Mouse (Mus musculus): ENCODE measurements around the gene Pcnx2. TPM values are rescaled to one million over a fixed set of nuclear protein-coding genes. Genes with fewer than 3 reads are reported as not detected.
A peak's percentile ranks its signal among the peaks of the same experiment; 100 is the strongest.

Gene Pcnx2
- total RNA-seq, 1 experiment from 2014 or later: 0.27 TPM

DNA sequence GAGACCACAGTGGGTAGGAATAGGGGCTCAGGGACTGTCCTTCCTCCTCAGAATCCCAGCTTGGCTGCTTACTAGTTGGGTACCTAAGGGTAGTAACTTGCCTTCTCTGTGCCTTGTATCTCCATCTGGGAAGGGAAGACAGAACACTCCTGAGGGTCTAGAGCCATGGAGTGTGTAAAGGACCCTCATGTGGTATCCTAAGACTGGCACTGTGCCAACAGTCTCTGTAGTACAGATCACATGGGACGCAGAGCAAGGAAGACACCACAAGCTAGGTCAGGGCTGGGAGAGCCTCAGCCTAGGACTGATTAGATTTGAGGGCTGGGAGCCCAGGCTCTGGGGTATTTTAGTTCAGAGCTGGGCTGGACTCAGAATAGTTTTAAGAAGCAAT, 141.0 kb downstream of the Pcnx2 start:
- no peak for DNase-seq

DNA sequence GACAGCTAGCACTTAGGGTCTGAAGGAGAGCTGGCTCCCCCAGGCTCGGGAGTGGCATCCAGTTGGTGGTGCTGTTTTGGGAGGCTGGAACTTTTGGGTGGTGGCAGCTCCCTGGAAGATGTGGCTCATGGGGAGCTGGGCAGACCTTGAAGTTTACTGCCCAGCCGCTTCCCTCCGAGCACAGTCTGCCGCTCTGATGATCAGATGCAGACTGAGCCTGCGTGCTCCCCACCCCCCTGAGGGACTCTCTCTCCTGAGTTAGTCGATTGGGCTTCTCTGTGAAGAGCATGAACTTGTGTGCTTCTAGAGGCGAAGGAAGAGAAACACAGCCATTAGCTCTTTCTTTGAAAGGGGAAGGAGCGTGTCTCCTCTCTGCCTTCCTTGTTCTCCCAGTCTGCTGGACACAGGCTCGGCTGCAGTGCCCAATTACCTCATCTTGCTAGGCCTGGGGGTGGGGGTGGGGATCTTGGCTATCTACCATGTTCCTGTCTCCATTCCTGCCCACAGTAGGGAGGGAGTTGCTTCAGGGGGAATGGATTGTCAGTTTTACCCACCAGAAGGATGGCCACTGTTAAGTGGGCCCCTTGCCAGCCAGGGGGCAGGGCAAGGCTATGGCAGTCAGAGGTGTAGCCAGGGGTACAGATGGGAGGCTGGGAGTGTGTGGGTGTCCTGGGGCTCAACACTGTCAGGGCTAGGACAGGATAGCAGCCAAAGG, 141.6 kb downstream of the Pcnx2 start:
- no peak for DNase-seq

DNA sequence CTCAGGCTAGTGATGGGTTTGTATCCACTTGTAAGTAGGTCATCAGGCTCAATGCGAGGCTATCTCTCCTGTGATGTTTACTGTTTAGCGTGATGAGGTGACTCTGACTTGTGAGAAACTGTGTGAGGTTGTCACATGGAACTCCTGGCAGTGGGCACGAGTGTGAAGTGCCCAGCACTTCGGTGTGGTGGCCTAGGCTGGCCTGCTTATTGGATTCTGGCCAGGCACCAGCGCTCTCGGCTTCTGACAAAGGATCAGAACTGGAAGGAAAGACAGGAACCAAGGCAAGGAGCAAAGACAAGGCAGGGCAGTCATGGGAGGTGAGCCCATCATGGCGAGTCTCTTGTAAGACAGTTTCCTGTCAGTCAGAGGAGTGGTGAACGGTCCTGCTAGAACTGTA, 142.2 kb downstream of the Pcnx2 start:
- DNase-seq: no peak

DNA sequence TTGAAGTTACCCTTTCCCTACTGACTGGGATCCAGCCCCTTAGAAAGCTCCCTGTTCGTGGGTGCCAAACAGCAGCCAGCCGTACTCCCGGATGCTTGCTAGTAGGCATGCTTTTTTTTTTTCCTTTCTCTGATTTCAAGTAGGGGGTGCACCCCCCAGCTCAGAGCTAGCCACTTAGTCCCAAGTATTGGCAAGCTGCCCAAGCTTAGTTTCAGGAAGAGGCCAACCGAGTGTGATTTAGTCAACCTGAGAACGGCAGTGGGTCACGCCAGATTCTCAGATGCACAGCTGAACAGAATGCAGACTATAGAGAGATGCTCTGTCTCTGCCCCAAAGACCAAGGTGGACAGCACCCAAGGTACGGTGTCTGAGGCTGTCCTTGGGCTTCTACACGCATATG, 147.3 kb downstream of the Pcnx2 start:
- no peak for DNase-seq

DNA sequence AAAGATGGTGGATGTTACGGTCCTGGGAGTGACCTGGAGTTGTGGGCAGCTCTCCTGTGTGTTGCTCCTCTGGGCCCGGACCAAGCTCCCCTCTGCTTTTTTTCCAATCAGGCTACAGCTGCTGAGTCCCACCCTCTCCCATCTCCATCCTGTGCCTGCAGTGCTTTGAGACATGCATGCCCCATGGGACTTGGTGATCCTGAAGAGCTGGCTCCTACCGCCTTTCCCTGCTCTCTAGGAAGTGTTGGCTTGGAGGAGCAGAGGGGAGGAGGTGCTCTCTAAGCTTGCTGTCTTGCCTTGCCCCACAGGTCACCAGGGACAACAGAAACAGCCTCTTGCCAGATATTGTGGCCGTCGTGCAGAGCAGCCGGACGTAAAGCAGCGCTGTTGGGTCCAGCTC, 150.7 kb downstream of the Pcnx2 start:
- no peak for DNase-seq

DNA sequence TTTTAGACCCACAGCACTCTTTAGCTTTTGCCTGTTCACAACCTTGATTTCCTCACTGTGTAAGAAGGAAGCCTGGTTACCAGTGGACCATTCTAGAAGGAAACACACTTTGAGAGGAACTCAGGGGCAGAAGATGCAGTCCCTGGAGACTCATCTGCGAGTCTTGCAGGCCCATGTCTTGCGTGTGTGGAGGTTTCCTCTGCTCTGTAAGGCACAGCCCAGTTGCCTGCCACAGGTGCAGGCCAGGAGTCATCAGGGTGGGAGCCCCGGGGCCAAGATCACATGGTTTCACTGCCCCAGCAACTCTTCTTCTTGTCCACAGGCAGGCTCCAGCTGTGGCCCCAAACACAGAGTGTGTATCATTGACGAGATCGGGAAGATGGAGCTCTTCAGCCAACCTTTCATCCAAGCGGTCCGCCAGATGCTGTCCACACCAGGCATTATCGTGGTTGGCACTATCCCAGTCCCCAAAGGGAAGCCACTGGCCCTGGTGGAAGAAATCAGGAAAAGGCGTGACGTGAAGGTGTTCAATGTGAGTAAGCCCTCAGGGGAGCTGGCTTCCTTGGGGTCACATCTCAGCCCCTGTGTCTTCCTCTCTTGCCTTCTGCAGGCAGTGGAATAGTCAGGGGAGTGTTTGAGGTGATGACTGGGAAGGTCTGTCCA, 153.1 kb downstream of the Pcnx2 start:
- DNase-seq: no peak

DNA sequence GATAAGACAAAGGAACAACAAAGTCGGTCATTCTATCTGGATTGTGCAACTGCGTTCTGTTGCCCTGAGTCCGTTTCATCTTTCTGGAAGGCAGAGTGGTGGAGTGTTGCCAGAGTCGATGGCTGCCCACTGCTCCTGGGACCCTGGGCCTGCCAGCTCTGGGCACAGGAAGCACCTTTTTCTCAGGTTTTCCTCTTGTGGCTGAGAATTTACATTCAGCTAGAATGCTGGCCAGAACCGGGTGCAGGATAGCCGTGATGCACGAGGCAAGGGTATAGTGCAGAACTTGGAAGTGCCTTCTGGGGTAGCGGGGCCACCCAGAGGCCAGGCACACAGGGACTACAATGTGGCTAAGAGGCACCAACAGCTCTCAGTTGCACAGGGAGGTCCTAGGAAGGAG, 155.7 kb downstream of the Pcnx2 start:
- DNase-seq: peak; percentile 16

DNA sequence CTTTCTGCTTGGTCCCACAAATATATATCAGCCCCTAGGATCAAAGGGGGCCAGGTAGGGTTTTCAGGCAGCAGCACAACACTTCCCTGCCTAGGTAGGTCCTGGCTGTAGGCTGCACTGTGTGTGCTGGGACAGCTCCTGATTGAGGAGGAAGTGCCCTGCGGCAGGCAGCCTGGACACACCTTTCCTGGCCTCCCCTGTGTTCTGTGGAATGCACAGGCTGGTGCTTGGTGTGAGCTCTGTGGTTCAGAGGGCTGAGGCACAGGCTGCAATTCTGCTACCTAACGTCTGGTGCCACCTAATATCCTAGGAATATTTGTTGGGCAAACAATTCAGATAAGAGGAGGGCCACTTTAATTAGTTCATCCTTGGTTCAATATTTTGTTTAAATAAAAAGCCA, 156.3 kb downstream of the Pcnx2 start:
- no peak for DNase-seq

DNA sequence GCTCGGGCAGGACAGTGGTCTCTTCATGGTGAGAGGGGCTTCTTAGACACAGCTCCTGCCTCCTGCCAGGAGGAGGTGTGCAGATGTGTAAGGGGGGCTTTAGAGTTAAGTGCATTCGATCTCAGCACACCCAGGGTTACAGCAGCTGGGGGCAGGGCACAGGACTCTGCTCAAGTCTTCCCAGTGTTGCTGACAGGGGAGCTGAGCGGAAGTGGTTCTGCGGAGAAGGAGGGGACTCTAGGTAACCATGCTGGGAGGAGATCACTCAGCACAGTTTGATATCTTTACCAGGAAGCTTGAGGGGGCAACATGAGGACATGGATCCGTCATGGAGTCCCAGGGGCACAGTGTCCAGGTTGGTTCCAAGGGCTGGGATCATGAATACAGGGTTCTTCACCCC, 156.7 kb downstream of the Pcnx2 start:
- DNase-seq: no peak

DNA sequence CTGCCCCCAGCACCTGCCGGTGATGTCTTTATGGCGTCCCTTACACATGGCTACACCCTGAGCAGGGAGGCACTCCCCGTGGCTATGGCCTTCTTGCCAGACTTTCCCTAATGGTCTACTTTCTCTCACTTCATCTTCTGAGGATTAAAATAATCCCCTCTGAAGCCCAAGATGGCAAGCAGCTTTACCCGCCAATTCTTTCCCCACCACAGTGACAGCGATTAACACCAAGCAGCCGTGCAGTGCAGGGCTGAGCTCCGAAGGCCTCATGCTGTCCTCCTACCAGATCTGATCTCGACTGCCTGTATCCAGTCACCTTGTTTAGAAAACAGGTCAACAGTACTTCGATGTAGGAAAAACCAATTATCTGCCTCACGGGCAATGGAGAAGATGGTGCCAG, 157.5 kb downstream of the Pcnx2 start:
- DNase-seq: no peak

DNA sequence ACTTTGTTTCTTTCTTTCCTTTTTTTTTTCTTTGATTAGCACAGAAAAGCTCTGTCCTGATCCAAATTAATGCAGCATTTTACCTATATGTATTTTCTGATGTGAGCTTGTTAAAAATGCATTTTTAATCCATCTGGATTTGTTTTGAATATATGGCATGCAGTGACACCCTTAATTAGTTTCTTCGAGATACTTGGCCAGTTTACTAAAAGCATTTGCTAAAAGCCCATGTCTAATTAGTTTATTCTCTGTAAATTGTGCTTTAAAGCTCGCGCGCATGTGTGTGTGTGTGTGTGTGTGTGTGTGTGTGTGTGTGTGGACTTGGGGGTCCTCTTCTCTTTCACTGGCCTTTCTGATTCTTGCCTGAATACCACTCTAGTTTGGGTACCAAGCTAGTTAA, 159.2 kb downstream of the Pcnx2 start:
- DNase-seq: no peak

DNA sequence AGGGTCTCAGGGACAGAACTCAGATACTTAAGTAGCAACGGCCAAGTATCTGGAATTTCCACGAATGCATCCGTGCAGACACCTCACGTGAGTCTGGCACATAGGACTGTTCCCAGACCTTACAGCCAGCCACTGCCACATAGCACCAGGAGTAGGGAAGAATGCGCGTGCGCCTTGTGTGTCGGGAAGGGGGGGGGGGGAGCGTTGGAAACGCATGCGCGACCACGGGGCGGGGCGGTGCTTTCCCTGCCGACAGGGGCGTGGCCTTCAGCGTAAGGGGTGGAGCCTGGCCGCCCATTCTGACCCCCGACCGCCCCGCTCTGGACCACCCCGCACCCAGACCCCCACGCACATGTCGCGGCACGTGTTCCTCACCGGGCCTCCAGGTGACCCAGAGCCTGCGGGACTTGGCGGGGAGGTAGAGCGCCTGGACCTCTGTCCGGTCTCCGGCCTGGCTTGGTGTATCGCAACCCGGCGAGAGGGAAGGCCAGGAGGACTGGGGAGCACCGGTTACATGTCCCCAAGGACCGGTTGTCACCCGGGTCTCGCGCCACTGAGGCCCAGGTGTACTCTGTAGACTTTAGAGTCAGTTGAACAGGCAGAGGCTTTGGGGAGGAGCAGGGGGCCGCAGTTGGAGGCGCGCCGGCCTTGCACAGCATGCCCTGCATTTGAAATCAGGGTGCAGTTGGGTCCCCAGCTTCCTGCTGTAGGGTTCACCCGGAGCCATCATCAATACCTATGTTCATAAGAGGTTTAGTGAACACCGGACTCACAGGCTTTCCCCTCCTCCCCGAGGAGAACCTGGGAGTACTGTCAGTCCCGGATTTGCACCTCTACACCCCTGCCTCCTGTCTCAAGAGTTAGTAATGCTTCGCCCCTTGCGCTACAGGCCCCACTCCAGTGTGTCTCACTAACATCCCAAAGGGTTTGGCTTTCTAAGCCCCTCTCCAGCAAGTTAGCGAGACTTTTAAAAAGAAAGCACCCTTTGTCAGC, 163.9 kb downstream of the Pcnx2 start:
- peak; percentile 94 for DNase-seq

DNA sequence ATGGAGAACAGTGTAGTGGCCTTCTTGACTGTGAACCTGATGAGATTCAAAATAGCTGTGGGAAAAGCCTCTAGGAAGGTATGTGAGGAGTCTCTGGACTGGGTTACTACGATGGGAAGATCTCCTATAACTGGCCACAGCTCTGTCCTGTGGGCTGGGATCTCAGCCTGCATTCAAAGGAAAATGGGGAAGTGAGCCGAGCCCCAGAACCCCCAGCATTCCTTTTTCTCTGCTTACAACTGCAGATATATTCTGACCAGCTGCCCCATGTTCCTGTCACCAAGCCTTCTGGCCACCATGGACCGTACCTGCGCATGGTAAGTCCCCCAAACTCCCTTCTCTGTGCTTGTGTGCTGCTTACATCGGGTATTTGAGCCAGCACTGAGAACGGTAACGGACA, 168.4 kb downstream of the Pcnx2 start, which contains the start of gene Ntpcr:
Gene Ntpcr (plus strand): TSS at position 218 of the 400 bp plus-strand sequence.
- DNase-seq: no peak

DNA sequence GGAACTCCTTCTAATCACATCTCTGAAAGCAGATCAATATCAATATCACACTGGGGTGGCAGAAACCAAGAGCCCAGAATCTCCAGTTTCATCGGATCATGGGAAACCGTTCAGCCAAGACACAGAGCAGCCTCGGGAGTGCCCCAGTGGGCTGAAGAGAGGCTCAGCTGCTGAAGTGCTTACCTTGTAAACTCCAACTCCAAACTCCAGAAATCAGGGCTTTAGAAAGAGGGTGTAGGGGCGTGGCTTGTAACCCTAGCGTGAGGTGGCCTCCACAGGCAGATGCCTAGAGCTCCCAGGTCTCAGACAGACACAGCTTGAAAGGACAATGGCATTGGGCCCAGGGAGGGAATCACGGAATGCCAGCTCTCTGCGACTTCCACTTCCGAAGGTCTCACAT, 170.3 kb downstream of the Pcnx2 start:
- no peak for DNase-seq

DNA sequence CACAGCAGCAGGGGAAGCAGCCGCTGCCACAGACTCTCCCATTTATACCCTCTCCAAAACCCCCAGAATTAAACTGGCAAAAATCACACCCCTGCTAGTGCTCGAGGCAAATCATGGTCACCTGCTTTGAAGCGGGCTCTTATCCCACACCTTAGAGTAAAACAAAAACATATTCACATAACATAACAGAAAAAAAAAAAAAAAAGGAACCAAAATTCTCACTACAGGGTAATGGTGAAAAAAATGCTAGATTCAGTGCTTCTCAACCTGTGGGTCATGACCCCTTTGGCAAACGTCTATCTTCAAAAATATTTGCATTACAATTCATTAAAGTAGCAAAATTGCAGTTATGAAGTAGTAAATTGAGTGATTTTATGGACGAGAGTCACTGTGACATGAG, 171.1 kb downstream of the Pcnx2 start:
- no peak for DNase-seq

DNA sequence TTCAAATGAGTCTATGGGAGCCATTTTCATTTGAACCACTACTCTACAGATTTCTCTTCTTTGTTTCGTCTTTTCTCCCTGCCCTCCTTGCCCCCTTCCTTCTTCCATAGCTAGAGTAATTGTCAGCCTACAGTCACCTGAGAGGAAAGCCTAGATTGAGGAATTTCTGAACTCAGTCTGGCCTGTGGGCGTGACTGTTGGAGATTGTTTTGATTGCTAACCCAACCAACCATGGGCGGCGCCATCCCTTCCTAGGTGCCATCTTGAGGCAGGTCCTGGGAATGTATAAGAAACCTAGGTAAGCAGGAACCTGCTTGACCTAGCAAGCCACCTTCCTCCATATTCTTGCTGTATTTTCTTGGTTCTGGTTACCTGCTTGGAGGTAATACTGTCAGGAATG, 172.0 kb downstream of the Pcnx2 start:
- no peak for DNase-seq

DNA sequence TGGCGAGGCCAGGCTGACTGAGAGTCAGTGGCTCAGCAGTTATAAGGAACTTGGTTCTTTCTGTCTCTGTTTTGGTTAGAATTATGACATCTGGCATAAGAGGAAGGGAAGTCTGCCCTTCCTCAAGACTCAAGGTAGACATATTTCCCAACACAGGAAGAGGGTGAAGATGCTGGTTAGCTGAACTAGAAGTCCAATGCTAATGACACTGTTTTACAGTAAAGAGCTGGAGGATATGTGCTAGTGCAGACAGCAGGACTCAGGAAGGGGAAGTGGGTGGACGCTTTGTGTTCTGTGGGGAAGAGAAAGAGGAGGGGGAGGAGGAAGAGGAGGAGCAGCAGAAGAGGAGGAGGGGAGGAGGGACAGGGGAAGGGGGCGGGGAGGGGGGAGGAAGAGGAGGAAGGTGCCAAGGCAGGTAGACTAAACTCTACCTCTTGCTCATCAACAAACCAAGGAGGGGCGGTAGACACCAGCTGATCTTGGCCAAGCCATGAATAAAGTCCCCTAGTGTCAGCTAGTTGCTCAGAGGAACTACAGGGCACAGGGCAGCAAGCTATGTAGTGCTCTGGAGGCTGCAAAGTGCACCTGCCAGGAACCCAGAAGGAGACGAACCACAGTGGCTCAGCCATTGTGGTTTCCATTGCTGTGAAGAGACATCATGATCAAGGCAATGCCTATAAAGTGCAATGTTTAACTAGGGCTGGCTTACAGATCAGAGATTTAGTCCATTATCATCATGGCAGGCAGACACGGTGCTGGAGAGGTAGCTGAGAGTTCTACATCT, 172.9 kb downstream of the Pcnx2 start:
- DNase-seq: no peak

DNA sequence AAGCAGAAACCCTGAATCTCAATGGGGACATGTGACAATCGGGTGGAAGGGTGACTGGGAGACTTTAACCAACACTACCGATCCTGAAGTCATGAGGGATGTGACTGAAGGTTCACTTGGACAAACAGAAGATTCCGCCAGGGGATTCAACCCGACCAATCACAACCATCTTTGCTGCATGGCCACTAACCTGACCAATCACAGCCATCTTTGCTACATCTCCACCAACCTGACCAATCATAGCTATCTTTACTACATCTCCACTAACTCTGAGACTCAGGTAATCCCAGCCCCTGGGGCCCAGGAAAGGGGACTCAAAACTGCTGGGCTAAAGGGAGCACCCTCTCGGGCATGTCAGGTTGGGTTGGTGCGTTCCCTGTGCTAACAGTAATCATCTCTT, 174.7 kb downstream of the Pcnx2 start:
- DNase-seq: no peak

DNA sequence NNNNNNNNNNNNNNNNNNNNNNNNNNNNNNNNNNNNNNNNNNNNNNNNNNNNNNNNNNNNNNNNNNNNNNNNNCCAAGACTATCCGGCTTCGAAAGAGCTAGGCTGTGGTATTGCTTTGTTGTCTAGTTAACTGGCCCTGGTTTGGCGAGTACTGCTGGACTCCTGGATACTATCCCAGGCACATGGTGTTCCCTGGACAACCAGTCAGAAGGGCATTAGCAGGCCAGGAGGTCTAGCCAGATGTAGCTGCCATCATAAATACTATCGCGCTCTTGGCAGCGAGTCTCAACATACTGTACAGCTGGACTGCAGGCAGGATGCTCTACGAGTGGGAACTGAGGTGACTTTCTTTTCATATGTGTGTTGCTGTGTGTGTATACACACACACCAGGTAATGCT, 175.4 kb downstream of the Pcnx2 start:
- DNase-seq: no peak

DNA sequence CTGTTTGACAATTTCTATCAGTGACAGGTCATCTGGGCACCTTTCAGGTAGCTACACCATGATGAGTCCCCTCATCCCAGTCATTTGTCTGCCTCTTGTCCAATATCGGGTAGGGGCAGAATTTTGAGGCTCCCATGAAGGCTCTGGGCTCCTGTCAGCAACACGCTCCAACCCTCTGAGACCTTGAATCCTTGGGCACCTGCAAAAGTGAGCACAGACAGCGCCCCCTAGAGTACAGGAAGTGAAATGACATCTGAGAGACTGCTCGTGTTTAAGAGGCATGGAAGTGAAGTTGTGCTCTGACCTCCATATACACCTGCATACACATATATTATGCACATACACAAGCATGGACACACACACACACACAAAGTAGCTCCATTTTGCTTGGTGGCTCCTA, 179.2 kb downstream of the Pcnx2 start:
- DNase-seq: no peak

DNA sequence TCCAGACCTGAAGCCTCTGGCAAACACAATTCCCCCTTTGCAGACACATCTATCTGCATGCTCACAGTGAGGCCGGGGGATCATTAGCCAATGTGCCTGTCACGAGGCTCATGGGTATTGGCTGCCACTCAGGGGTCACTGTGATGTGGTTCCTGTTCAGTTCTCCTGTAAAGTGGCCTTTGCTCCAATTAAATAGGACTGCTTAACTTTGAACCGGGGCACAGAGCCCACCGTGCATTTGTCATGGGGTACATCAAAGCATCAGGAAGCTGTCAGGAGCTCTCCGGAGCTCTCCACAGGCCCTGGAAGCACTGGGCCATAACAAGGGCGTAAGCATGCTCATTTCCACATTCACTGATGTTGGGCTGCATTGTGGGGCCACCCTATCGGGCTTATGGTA, 181.5 kb downstream of the Pcnx2 start:
- DNase-seq: no peak

DNA sequence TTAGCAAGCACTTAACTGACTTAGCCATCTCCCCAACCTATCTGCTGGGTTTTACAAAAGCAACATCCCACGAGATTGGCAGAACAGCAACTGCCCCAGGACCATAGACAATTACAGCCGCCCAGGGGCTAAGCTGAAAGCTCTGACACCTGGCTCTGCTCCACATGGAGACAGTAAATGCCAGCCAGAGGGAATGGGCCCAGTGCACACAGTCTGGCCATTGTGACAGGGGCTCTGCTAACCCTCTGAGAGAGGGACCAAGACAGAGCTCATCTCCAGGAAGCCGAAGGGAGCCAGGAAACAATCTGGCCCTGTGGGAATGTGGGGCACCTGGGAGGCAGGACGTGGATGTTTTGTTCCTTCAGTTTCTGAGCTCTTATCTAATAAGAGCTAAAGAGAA, 181.9 kb downstream of the Pcnx2 start:
- no peak for DNase-seq
